Mouse (Mus musculus) naive thymus-derived CD4-positive, alpha-beta T cell, adult 2 months (primary cell): ENCODE data around the gene Rbm43.

Source experiments
- DNase-seq: peaks from one replicate; pipeline ENCODE4 v3.0.0-alpha.2; 2011; ENCODE audit warnings: low read depth

The Rbm43 gene

DNA sequence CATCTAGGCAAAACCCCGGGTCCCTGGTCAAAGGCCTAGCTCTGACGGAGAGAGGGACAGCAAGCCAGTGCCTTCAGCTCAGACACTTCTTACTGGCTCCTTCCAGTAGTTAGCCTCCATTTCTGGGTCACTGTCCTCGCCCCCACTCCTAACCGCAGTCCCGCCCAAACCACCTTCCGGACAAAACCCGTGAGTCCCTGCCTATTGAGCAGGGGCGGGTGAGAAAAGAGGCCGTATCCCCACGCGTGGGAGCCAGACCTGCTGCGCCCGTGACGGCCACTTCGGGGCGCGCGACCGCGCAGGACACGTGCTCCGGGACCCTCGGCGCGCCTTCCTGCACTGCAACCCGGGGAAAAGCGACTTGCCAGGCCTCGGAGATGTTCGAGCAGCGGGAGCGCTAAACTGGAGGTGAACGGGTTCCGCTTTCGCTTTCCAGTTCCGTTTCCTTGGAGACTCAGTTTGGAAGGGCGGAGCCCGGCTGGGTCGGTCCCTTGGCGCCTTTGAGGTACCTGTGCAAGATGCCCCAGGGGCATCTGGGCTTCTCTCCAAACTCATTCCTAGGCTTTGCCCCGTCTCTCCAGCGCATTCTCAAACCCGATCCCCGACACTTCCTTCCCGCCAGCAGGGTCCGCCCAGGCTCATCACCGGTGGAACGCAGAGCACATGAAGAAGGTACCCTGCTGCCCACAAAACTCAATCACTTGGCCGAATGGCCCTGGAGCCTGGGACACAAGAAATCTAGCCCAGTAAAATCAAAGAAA is at the start of gene Rbm43:
TSS of gene Rbm43 (minus strand) at position 590 of the 761 bp plus-strand sequence.
- DNase-seq = peak; percentile 87

DNA sequence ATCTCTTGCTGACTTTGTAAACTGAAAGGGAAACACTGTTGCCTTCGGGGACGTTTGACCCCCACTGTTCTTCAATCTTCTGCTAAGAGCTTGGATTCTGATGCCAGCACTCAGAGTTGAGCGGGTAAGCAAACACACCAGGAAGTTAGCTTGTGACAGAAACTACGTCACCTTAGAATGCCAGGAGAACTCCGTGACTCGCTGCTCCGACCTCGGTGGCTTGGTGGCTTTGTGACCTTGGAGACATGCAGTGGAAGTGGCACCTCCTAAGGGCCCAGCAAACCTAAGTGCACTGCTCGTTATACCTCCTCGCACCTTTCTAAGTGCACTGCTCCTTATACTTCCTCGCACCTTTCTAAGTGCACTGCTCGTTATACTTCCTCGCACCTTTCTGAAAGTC is 47.3 kb upstream of the Rbm43 start:
- DNase-seq = peak; percentile 53

DNA sequence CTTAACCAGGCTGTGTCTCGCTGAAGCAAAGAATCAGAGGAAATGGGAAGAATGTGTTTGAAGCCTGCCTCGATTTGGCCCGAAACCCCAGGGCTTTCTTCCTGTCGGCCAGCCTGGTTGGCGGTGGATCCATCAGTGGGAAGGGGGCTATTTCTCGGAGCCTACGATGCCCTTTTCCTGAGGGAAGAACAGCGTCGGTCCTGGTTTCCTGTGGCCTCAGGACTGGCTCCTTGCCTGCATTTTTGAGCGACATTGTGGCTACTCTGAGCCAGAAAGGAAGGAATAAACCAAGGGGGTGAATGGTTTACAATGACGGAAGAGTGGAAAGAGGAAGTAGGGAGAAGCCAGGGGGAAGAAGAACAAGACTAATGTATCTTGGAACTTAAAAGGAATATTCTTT is 46.7 kb upstream of the Rbm43 start:
- no peak for DNase-seq

DNA sequence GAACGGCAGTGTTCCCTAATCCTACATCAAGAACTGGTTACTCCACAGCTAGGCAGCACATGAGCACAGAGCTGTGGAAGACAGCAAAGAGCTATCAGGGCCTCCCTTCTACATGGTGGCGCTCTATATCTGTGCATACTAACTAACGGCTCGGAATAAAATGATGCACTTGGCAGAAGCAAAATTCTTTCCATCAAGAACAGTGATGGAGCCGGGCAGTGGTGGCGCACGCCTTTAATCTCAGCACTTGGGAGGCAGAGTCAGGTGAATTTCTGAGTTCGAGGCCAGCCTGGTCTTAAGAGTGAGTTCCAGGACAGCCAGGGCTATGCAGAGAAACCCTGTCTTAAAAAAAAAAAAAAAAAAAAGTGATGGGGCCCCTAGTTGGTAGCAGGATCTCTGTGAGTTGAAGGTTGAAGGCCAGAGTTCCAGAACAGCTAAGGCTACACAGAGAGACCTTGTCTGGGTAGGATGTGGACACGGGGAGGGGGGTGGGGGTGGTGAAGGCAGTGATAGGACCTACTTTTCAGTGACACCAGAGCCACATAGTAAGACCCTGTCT is 38.5 kb upstream of the Rbm43 start, which contains the start of gene Nmi:
TSS of gene Nmi (minus strand) at position 85 of the 559 bp plus-strand sequence.
- no peak for DNase-seq

GRCm38 (mm10) chr2:51972641-51973409 is 37.9 kb upstream of the Rbm43 start:
- peak; percentile 91 for DNase-seq

DNA sequence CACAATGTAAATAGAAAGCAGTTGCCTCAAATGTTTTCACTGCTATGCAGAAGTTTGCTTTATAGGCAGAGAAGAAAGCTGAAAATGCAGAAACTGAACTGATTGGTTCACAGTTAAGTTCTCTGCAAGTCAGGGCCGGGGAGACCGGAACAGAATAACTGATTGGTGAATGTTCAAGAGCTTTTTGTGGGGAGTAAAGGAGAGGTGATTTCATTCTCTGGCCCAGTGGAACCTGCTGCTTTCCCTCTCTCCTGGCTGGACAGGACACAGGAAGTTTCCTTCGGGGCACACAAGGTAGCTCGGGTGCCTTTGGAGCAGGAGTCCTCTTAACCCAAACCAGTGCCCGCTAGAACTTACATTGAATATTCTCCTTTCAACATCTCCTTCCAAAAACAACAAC is 37.2 kb upstream of the Rbm43 start:
- DNase-seq = peak; percentile 71

DNA sequence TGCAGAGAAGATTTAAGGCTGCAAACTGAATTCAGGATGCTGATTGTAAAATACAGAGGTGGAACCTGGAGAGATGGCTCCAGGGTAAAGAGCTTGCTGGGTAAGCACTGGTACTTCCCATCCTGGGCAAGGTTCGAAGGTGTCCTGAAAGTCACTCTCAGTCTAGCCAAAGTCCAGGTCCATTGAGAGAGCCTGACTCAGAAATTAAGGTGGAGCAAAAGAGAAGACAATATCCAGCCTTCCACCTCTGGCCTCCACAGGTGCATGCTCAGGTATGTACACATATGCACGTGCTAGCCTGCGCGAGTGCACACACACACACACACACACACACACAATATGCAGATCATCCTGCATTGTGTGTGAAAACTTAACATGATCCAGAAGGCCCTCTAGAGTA is 35.9 kb upstream of the Rbm43 start:
- DNase-seq = no peak

DNA sequence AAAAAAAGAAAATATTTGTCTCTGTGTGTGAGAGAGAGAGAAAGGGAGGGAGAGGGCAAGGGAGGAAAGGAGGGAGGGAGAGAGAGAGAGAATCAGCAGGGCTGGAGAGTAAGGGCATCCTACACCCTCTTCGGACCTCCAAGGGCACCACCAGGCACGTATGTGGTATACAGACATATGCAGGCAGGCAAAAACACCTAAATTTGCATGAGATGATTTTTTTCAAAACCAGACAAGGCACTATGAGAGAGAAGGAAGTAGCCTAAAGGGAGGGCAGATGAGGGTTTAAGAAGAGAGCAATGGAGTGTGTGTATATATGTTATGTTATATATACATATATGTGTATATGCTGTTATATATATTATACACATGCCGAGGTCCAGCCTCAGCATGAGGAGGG is 32.3 kb upstream of the Rbm43 start:
- no peak for DNase-seq

- no peak for DNase-seq
These were observed 18.8 kb upstream of the Rbm43 start for GRCm38 (mm10) chr2:51953648-51954204.

- DNase-seq = no peak
These were observed 15.9 kb upstream of the Rbm43 start for GRCm38 (mm10) chr2:51950876-51951275.

DNA sequence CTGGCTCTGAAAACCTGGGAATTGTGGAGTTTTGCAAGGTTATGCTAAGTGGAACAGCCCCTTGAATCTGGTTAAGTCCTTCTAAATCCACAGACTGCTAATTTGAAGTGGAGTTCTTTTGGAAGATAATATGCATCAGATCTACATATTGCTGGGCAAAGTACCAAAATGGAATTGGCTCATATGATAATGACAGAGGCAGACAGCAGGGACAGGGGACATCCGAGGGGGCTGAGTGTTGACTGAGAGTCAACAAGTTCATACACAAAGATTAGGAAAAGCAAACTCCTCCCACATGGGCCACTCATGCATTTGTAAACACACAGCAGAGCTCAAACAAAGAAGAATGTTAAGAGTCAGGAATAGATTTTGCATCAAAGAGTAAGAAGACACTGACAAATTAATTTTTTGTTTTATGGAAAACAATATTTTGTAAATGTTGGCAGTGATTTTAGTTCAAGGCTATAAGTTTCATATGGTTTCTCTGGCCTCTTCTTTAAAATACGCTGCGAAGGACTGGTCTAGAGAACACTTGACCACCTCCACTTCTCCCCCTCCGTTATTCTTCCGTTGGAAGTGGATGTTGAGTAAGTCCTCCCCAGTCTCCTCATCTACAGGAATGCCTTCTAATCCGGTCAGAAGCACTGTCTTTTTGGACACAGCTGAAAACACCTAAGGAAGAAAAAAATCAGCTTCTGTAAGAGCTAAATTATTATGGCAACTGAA is 13.3 kb upstream of the Rbm43 start:
- peak; percentile 28 for DNase-seq

DNA sequence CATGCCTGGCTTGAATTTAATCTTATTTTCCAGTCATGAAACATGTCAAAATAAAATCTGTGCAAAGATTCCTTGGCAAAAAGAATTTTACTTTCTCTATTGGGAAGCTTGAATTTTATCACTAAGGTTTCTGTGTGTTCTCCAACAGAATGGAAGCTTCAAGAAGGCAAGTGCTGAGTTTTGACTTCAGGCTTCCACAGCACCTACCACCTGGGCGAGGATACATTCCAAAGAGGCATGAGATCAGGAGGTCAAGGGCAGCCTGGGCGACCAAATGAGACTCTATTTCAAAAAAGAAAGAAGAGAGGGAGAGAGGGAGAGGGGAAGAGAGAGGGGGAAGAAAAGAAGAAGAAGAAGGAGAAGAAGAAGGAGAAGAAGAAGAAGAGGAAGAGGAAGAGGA is 10.8 kb upstream of the Rbm43 start:
- DNase-seq = peak; percentile 33

- DNase-seq = no peak
These were observed 6.9 kb upstream of the Rbm43 start for GRCm38 (mm10) chr2:51941832-51942231.

DNA sequence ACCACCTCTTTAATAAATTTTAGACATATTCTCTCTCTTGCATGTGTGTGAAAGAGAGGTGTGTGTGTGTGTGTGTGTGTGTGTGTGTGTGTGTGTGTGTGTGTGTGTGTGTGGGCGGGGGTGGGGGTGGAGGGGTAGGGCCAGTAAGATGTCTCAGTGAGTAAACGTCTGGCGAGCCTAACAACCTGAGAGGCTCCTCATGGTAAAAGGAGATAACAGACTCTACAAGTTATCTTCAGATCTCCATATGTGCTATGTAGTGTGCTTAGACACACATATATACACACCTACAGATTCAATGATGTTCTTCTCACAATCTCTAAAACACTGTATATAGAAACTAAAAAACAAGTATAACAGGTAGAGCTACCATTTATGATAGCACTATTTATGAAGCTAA is 3.8 kb upstream of the Rbm43 start:
- no peak for DNase-seq

- DNase-seq = no peak
These were observed 2.0 kb upstream of the Rbm43 start for GRCm38 (mm10) chr2:51937004-51937403.

GRCm38 (mm10) chr2:51936585-51936984 is 1.6 kb upstream of the Rbm43 start:
- DNase-seq = no peak

DNA sequence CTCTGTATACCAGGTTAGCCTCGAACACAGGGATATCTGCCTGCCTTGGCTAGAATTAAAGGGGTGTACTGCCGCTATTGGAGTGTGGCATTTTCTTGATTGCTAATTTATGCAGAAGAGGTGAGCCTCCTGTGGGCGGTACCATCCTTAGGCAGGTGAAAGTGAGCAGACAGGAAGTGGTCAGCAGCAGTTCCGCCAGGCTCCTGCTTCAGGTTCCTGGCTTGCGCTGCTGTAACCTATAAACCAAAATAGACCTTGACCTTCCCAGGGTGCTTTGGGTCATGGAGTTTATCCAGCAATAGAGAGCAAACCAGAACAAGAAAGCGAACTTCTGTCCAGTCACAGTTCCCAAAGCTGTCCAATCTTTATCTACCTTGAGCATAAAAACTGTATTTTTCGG is 958 bp upstream of the Rbm43 start:
- DNase-seq = peak; percentile 22

DNA sequence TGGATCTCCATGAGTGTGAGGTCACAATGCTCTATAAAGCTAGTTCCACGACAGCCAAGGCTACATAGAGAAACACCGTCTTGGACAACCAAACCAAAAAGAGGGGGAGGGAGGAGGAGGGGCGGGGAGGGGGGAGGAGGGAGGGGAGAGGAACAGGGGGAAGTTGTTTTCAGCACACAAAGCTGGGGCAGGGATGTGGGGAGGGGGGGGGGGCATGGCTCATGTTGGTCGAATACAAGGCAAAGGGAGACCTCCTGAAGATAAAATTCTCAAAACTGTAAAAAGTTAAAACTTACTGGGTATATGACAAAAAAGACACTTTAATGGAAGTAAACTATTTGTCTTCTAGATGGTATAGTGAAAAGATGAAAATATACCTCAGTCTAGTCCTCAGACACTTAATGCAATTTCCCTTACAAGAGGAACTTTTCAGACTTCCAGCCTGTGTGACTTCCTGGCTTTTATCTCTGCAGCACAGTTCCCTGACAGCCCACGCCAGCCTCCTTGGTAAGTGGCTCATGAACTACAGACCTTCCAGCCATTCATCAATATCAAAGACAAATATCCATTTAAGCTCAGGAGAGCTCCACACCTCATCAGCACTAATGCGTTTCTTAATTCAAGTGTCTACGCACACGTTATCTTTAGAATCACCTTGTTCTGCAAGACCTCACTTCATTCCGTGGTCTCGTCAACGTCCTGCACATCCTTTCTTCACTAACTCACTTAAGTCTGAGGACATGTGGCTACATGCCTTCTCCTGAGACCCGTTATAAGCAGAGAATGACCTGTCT is 1.4 kb downstream of the Rbm43 start:
- peak; percentile 47 for DNase-seq

DNA sequence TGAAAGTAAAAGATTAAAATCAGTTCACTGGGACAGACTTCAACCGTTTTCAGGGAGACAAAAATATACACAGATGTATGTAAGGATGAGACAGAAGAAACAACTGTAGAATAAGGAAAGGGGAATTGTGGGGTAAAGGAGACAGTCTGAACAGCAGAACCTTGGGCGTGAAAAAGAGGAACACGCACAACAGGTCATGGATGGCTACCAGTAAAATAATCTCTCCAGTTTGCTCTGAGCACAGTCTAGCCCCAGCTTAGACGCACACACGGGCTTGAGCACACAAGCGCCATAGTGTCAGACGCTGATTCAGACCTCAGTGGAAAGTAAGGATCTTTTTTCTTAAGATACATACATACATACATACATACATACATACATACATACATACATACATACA is 3.7 kb downstream of the Rbm43 start:
- DNase-seq = no peak

DNA sequence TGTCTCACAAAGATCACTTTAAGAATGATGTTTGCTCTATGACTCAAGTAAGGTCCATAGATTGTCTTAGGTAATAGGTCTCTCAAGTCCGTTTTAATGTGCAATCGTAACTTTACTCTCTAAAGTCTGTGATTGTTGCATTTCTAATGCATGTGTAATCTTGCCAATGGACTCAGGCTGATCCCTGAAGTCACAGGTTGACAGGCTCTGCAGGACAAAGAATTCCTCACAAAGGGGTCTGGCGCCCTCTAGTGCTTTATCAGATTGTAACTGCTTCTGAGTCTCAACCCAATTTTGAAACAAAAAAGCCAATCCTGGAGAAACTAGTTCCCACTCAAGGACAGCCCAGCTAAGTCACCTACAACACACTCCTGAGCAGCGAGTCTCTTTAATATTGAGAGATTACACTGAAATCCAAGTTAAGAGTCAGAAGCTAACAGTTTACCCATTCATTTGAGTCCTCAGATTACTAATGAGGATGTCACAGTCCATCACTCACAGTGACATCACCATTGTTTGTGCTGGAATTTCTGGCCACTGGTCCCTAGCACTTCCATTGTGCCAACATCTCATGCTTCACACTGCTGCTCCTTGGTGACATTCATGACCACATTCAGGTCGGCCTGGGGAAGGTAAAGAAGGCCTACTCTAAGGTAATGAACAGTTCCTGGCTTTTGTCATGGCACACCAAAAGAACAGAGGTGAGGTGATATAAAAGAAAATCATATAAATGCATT is 19.9 kb downstream of the Rbm43 start:
- peak; percentile 61 for DNase-seq

- no peak for DNase-seq
These were observed 20.4 kb downstream of the Rbm43 start for GRCm38 (mm10) chr2:51914532-51914931.
